Mouse (Mus musculus) hindbrain, embryonic 15.5 days (tissue): Measurements from ENCODE around the gene Aqp7. TPM values are rescaled to one million over a fixed set of nuclear protein-coding genes. Genes with fewer than 3 reads are reported as not detected.
A peak's percentile ranks its signal among the peaks of the same experiment; 100 is the strongest.

Experiments
- ATAC-seq: fragments of 200-750 bp; cut with Nextera tagmentation; 2 replicates; pipeline ENCODE4 v1.8.0; 2017; ENCODE audit warnings: low read depth, moderate number of reproducible peaks, moderate TSS enrichment; ENCODE audit not compliant: low FRiP score
- H3K27ac ChIP-seq: fragments of 300-500 bp; sonication (generic); replicated peaks from 2 replicates; pipeline ENCODE4 v1.5.1; 2015; ENCODE audit warnings: mild to moderate bottlenecking, inconsistent platforms
- H3K27me3 ChIP-seq: fragments of 300-500 bp; sonication (generic); 2 replicates; pipeline ENCODE4 v1.6.1; 2015; ENCODE audit warnings: control low read depth, inconsistent platforms
- H3K36me3 ChIP-seq: fragments of 300-500 bp; sonication (generic); 2 replicates; pipeline ENCODE4 v1.6.1; 2015; ENCODE audit warnings: control low read depth, inconsistent platforms
- H3K4me1 ChIP-seq: fragments of 300-500 bp; sonication (generic); replicated peaks from 2 replicates; pipeline ENCODE4 v1.6.1; 2015; ENCODE audit warnings: control low read depth, inconsistent platforms
- H3K4me2 ChIP-seq: fragments of 300-500 bp; sonication (generic); 2 replicates; pipeline ENCODE4 v1.6.1; 2015; ENCODE audit warnings: moderate library complexity, mild to moderate bottlenecking, inconsistent platforms
- H3K4me3 ChIP-seq: fragments of 300-500 bp; sonication (generic); 2 replicates; pipeline ENCODE4 v1.5.1; 2015; ENCODE audit warnings: mild to moderate bottlenecking, inconsistent platforms
- H3K9ac ChIP-seq: fragments of 300-500 bp; sonication (generic); 2 replicates; pipeline ENCODE4 v1.6.1; 2015; ENCODE audit warnings: inconsistent platforms
- H3K9me3 ChIP-seq: fragments of 300-500 bp; sonication (generic); 2 replicates; pipeline ENCODE4 v1.6.1; 2016; ENCODE audit warnings: control low read depth, inconsistent platforms
- WGBS: fragments of 180-500 bp; shearing (Covaris S2); methylation state at CpG from one replicate; pipeline ENCODE4 v1.1.7; 2015; 5-methylcytosine and 5-hydroxymethylcytosine counted together
- polyA plus RNA-seq: library from polyadenylated mRNA; unstranded; fragments of >200 nt; fragmentation: Nextera tagmentation; extraction: Ambion mirVana; gene quantifications from 2 replicates; pipeline ENCODE4 v1.2.1, GENCODE M21; 2015

Gene Aqp7
- polyA plus RNA-seq, 1 experiment from 2014 or later = not detected

- H3K9me3 ChIP-seq = no peaks in the 10 kb centered on the region
- H3K36me3 ChIP-seq = no peaks in the 10 kb centered on the region
- no peak overlapping the region for H3K9ac ChIP-seq
- no peaks in the 10 kb centered on the region for H3K27me3 ChIP-seq
- no peaks in the 10 kb centered on the region for H3K4me1 ChIP-seq
- H3K4me2 ChIP-seq = no peak overlapping the region
- H3K27ac ChIP-seq = no peak overlapping the region
- 46% methylated on average over 1 of the region's 1 CpGs for WGBS
- no peak overlapping the region for H3K4me3 ChIP-seq
- ATAC-seq = no peak
Measured at GRCm38 (mm10) chr4:41056253-41056652, 8.3 kb upstream of the Aqp7 start.

DNA sequence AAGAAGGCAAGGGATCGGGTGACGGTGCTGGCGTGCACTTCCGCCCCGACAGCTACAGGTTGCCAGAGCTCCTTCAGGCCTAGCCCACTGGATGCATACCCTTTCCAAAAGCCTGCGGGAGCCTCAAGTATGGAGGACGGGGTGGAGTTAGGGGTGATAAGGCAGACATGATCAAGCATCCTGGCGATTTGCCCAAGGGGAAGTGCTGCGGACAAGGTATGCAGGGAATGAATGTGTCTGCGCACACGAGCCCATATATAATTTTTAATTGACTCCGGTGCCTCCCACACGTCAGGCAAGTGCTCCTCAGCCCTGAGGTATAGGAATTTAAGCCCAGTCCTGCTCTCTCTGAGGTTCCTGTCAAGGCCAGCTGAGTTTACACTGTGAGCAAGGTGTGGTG is 7.2 kb upstream of the Aqp7 start:
- peaks cover 4% of the 10 kb centered on the region; the same call in 1 of the 2 replicates for H3K4me1 ChIP-seq
- 92% methylated on average over 13 of the region's 13 CpGs for WGBS
- H3K27ac ChIP-seq = no peak overlapping the region

GRCm38 (mm10) chr4:41051781-41052180 is 3.8 kb upstream of the Aqp7 start:
- Histone ChIP-seq H3K4me2 (no peak overlapping the region), H3K27ac (no peak overlapping the region), H3K4me1 (peaks cover 4% of the 10 kb centered on the region; the same call in 1 of the 2 replicates), H3K36me3 (no peaks in the 10 kb centered on the region), H3K27me3 (no peaks in the 10 kb centered on the region), H3K4me3 (no peak overlapping the region), H3K9me3 (no peaks in the 10 kb centered on the region), H3K9ac (no peak overlapping the region)
- ATAC-seq = no peak
- WGBS = 81% methylated on average over 7 of the region's 7 CpGs

More for the DNA sequence above, 7.2 kb upstream of the Aqp7 start:
- Histone ChIP-seq H3K4me3 (no peak overlapping the region), H3K36me3 (no peaks in the 10 kb centered on the region), H3K9ac (no peak overlapping the region), H3K27me3 (no peaks in the 10 kb centered on the region), H3K4me2 (no peak overlapping the region), H3K9me3 (no peaks in the 10 kb centered on the region)
- no peak for ATAC-seq

DNA sequence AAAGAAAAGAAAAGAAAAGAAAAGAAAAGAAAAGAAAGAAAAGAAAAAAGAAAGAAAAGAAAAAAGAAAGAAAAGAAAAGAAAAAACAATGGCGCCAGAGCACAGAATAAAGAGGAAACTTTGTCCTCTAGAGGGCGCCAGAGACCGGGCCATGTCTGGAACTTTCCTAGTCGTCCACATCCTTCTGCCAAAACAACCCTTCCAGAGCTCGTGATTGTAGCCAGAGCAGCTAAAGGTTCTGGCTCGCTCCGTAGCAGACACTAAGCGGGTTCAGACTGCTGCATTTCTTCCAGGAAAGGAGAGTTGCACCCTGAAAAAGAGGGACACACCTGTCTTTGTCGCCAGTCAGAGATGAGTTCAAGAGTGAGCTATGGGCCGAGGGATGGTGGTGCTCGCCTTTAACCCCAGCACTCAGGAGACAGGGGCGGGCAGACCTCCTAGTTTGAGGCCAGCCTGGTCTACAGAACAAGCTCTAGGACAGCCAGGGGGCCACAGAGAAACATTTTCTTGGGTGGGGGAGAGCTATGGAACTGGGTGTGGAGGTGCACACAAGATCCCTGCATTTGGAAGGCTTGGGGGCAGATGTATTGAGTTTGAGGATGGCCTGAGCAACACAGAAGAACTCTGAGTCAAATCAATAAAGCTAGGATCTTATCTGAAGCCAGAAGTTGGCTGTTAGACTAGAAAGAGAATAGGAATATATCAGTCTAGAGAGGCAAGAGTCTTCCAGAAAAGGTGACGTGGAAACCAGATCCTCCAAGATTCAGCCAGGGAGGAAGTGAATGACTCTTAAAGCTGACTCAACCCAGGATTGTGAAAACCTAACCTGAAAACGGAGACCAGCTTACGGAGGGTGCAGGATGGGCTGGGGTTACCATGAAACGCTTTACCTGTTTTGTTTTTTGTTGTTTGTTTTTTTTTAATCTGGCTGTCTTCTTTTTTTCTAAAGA is 3.1 kb upstream of the Aqp7 start:
- Histone ChIP-seq H3K27ac (no peak overlapping the region), H3K27me3 (no peaks in the 10 kb centered on the region), H3K9ac (0 out of 2 replicates have a peak overlapping the region, but pooled peaks have one; percentile 35), H3K9me3 (no peaks in the 10 kb centered on the region), H3K4me3 (peak overlapping the region; percentile 9; the same call in 1 of the 2 replicates), H3K36me3 (no peaks in the 10 kb centered on the region), H3K4me2 (peak overlapping the region; percentile 52), H3K4me1 (peaks cover 4% of the 10 kb centered on the region; the same call in 1 of the 2 replicates)
- 34% methylated on average over 16 of the region's 16 CpGs for WGBS
- ATAC-seq = peak; percentile 74

DNA sequence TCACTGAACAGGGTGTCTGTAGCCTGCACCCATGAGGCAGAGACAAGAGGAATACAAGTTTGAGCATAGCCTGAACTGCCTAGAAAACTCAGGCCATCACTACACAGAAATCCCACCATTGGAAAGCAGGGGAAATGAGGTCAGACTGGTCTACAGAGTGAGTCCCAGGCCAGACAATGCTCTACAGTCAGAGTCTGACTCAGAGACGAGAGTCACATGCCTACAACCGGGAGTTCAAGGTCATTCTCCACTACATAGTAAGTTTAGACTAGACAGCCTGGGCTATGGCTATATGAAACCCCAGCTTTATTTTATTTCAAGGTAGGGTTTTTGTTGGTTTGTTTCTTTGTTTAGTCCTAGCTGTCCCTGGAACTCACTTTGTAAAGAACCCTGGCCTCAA is 987 bp upstream of the Aqp7 start:
- no peaks in the 10 kb centered on the region for H3K9me3 ChIP-seq
- H3K27ac ChIP-seq = no peak overlapping the region
- no peak for ATAC-seq
- H3K4me2 ChIP-seq = no peak overlapping the region
- H3K4me1 ChIP-seq = peaks cover 4% of the 10 kb centered on the region; the same call in 1 of the 2 replicates
- no peak overlapping the region for H3K9ac ChIP-seq
- H3K4me3 ChIP-seq = no peak overlapping the region
- no peaks in the 10 kb centered on the region for H3K27me3 ChIP-seq
- H3K36me3 ChIP-seq = no peaks in the 10 kb centered on the region
- 78% methylated on average over 2 of the region's 2 CpGs for WGBS

DNA sequence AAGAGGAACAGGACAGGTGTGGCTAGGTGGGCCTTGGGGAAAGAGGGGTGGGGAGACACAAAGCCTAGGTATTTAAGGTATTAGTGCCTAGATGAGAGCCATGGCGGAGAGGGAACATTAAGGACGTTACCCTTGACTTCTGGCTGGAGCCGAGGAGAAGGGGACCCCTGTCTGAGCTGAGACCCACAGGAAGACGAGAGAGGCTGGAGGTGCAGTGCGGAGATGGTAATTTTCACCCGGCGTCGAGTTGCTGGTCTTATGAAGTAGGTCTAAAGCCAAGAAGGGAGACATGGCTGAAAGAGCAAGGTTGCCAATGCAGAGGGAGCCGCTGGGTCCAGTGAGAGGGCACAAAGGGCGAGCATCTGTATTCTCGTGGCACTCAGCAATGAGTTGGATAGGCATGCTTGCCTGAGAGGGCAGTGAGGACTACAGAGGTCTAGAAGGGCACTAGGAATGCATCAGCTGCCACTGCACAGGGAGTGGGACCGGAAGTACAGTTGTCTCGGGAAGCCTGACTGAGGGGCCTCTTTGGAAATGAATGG is 1.6 kb downstream of the Aqp7 start:
- Histone ChIP-seq H3K4me1 (peaks cover 4% of the 10 kb centered on the region; the same call in 1 of the 2 replicates), H3K9ac (no peak overlapping the region), H3K4me3 (no peak overlapping the region), H3K27me3 (no peaks in the 10 kb centered on the region), H3K36me3 (no peaks in the 10 kb centered on the region), H3K27ac (no peak overlapping the region), H3K9me3 (no peaks in the 10 kb centered on the region), H3K4me2 (no peak overlapping the region)
- WGBS = 86% methylated on average over 13 of the region's 13 CpGs
- ATAC-seq = no peak

GRCm38 (mm10) chr4:41045288-41045687 is 2.7 kb downstream of the Aqp7 start:
- Histone ChIP-seq H3K4me1 (no peaks in the 10 kb centered on the region), H3K27me3 (no peaks in the 10 kb centered on the region), H3K36me3 (no peaks in the 10 kb centered on the region), H3K4me3 (no peak overlapping the region), H3K4me2 (no peak overlapping the region), H3K27ac (no peak overlapping the region), H3K9me3 (no peaks in the 10 kb centered on the region), H3K9ac (no peak overlapping the region)
- 87% methylated on average over 3 of the region's 3 CpGs for WGBS
- ATAC-seq = no peak

- no peaks in the 10 kb centered on the region for H3K27me3 ChIP-seq
- no peaks in the 10 kb centered on the region for H3K4me1 ChIP-seq
- no peaks in the 10 kb centered on the region for H3K36me3 ChIP-seq
- H3K9me3 ChIP-seq = no peaks in the 10 kb centered on the region
- no peak overlapping the region for H3K4me2 ChIP-seq
- no peak overlapping the region for H3K4me3 ChIP-seq
- WGBS = 81% methylated on average over 5 of the region's 5 CpGs
- no peak for ATAC-seq
- no peak overlapping the region for H3K27ac ChIP-seq
- H3K9ac ChIP-seq = no peak overlapping the region
Measured at GRCm38 (mm10) chr4:41043961-41044360, 4.0 kb downstream of the Aqp7 start.

GRCm38 (mm10) chr4:41042880-41043279 is 5.1 kb downstream of the Aqp7 start:
- Histone ChIP-seq H3K27me3 (no peaks in the 10 kb centered on the region), H3K27ac (no peak overlapping the region), H3K36me3 (no peaks in the 10 kb centered on the region), H3K9ac (no peak overlapping the region), H3K4me3 (no peak overlapping the region), H3K9me3 (no peaks in the 10 kb centered on the region), H3K4me1 (no peaks in the 10 kb centered on the region), H3K4me2 (no peak overlapping the region)
- ATAC-seq = no peak
- 87% methylated on average over 12 of the region's 12 CpGs for WGBS

GRCm38 (mm10) chr4:41040983-41041382 is 7.0 kb downstream of the Aqp7 start:
- Histone ChIP-seq H3K4me2 (no peak overlapping the region), H3K4me1 (no peaks in the 10 kb centered on the region), H3K9ac (no peak overlapping the region), H3K36me3 (no peaks in the 10 kb centered on the region), H3K4me3 (no peak overlapping the region), H3K27ac (no peak overlapping the region), H3K9me3 (no peaks in the 10 kb centered on the region), H3K27me3 (no peaks in the 10 kb centered on the region)
- 71% methylated on average over 7 of the region's 7 CpGs for WGBS
- no peak for ATAC-seq

GRCm38 (mm10) chr4:41037942-41038341 is 10.0 kb downstream of the Aqp7 start:
- no peak for ATAC-seq
- H3K36me3 ChIP-seq = no peaks in the 10 kb centered on the region
- WGBS = 67% methylated on average over 3 of the region's 3 CpGs

GRCm38 (mm10) chr4:41031242-41031641 is 16.7 kb downstream of the Aqp7 start:
- 74% methylated on average over 3 of the region's 3 CpGs for WGBS

More at GRCm38 (mm10) chr4:41037942-41038341, 10.0 kb downstream of the Aqp7 start:
- Histone ChIP-seq H3K9ac (no peak overlapping the region), H3K9me3 (no peaks in the 10 kb centered on the region), H3K4me3 (no peak overlapping the region), H3K27ac (no peak overlapping the region), H3K4me1 (no peaks in the 10 kb centered on the region), H3K4me2 (no peak overlapping the region), H3K27me3 (no peaks in the 10 kb centered on the region)

More at GRCm38 (mm10) chr4:41031242-41031641, 16.7 kb downstream of the Aqp7 start:
- no peak for ATAC-seq
- Histone ChIP-seq H3K27ac (no peak overlapping the region), H3K9ac (no peak overlapping the region), H3K4me3 (no peak overlapping the region), H3K4me1 (no peaks in the 10 kb centered on the region), H3K4me2 (no peak overlapping the region), H3K36me3 (0 out of 2 replicates have a peak, but pooled peaks cover 6% of the 10 kb centered on the region), H3K27me3 (no peaks in the 10 kb centered on the region), H3K9me3 (no peaks in the 10 kb centered on the region)
